11 mouse cellular contexts compared by ENCODE assay signal in the genomic region with DNA sequence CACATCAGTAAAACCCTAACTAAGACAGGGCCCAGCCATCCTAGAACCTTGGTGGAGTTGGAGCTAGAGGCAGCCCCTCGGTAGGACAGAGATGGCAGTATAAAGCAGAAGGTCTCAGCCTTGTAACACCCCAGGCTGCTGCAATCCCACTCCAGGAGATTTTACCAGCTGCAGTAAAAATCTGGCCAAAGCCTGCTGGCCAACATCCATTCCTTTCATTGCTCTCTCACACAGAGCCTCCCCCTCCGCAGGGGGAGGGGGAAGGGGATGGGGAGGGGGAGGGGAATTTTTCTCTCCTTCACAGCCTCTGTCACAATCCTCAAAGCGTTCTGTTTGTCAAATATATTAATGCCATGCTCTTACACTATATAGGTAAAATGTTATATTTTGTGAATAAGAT. TPM values are rescaled to one million over a fixed set of nuclear protein-coding genes. Genes with fewer than 3 reads are reported as not detected.
DNase-seq lines count a peak whose midpoint lies in the region; ATAC-seq and TF ChIP-seq lines count a peak whose summit lies in the region.
"Had no signal": no experiment of that assay in that cellular context is flagged by ENCODE, and none has a peak within 500 bp of the region (broad histone marks: within the 10 kb centered on the region; RNA-seq: fewer than 3 reads in every experiment).

No protein-coding gene starts in this region.

- no peak overlapping the region for H3K9ac ChIP-seq in forebrain, postnatal 0 days
- no peak overlapping the region for H3K9ac ChIP-seq in midbrain, embryonic 14.5 days (replicated peaks; ENCODE audit: low read length)
- H3K9ac ChIP-seq: embryonic facial prominence, embryonic 15.5 days; heart, embryonic 15.5 days had no signal

- peak; percentile 57 for DNase-seq in layer of hippocampus, adult 9-11 months
- DNase-seq in layer of hippocampus, postnatal 36 days: no peak
- peak; percentile 57 for DNase-seq in forebrain, postnatal 0 days
- DNase-seq in heart, postnatal 14 days: peak; percentile 55 to 59
- peak; percentile 43 for DNase-seq in midbrain, embryonic 14.5 days
- DNase-seq in adrenal gland, postnatal 14 days: no peak
- DNase-seq in urinary bladder, postnatal 25 days (ENCODE audit: low spot score): no peak

- H3K9me3 ChIP-seq in forebrain, postnatal 0 days (ENCODE audit: low read length): no peaks in the 10 kb centered on the region
- H3K9me3 ChIP-seq in midbrain, embryonic 14.5 days (ENCODE audit: control insufficient read depth, low read length): no peaks in the 10 kb centered on the region
- H3K9me3 ChIP-seq: embryonic facial prominence, embryonic 15.5 days; heart, embryonic 15.5 days had no signal

- TF ChIP-seq CTCF in forebrain, postnatal 0 days (IDR thresholded peaks at IDR 0.05; ENCODE audit: low read depth): no peak

- peak; percentile 47 for ATAC-seq in forebrain, postnatal 0 days
- 0 out of 2 replicates have a peak, but pooled peaks have one; percentile 24 for ATAC-seq in midbrain, embryonic 14.5 days (ENCODE audit: low FRiP score, low TSS enrichment)

- no peak overlapping the region for H3K27ac ChIP-seq in forebrain, postnatal 0 days (ENCODE audit: low read depth, low read length)
- H3K27ac ChIP-seq in midbrain, embryonic 14.5 days (replicated peaks; ENCODE audit: low read depth, low read length): no peak overlapping the region
- H3K27ac ChIP-seq: embryonic facial prominence, embryonic 15.5 days; heart, embryonic 15.5 days had no signal

- WGBS in forebrain, postnatal 0 days: 24% methylated on average over 3 of the region's 3 CpGs
- WGBS in midbrain, embryonic 14.5 days: 29% methylated on average over 3 of the region's 3 CpGs

- H3K36me3 ChIP-seq in forebrain, postnatal 0 days (ENCODE audit: insufficient read depth): peaks cover 23% of the 10 kb centered on the region
- H3K36me3 ChIP-seq in midbrain, embryonic 14.5 days (ENCODE audit: control insufficient read depth, insufficient read depth, low read length): peaks cover 19% of the 10 kb centered on the region

- H3K4me2 ChIP-seq in forebrain, postnatal 0 days (ENCODE audit: low read depth): no peak overlapping the region
- H3K4me2 ChIP-seq in midbrain, embryonic 14.5 days (ENCODE audit: low read length): no peak overlapping the region
- H3K4me2 ChIP-seq: embryonic facial prominence, embryonic 15.5 days; heart, embryonic 15.5 days had no signal

- H3K27me3 ChIP-seq in forebrain, postnatal 0 days (ENCODE audit: insufficient read depth, low read length): no peaks in the 10 kb centered on the region
- no peaks in the 10 kb centered on the region for H3K27me3 ChIP-seq in midbrain, embryonic 14.5 days (ENCODE audit: control insufficient read depth, insufficient read depth, low read length)
- H3K27me3 ChIP-seq: embryonic facial prominence, embryonic 15.5 days; heart, embryonic 15.5 days had no signal

- peaks cover 4% of the 10 kb centered on the region; the same call in 1 of the 2 replicates for H3K4me1 ChIP-seq in forebrain, postnatal 0 days (ENCODE audit: insufficient read depth)
- no peaks in the 10 kb centered on the region for H3K4me1 ChIP-seq in midbrain, embryonic 14.5 days (ENCODE audit: control insufficient read depth, insufficient read depth, low read length)

- H3K4me3 ChIP-seq in forebrain, postnatal 0 days (ENCODE audit: low read depth, low read length): no peak overlapping the region
- H3K4me3 ChIP-seq in midbrain, embryonic 14.5 days (replicated peaks; ENCODE audit: low read depth, low read length): no peak overlapping the region
- H3K4me3 ChIP-seq: embryonic facial prominence, embryonic 15.5 days; heart, embryonic 15.5 days had no signal

- intact Hi-C loops in heart, postnatal 14 days (cut with DNase I): no loop called here

RNA-seq across cellular contexts. Expression of a gene that starts 21.2 kb away (rescaled TPM):
- total RNA-seq in layer of hippocampus, postnatal 36 days (2021): 10 to 100 TPM; 47.2 to 50.8 TPM
- total RNA-seq in forebrain, postnatal 0 days (2014; rRNA removed): 90.8 and 94.0 TPM in 2 replicates
- polyA plus RNA-seq in forebrain, postnatal 0 days (2015; fragmentation: Nextera tagmentation; extraction: Ambion mirVana): 85.6 and 95.0 TPM in 2 replicates
- total RNA-seq in heart, postnatal 14 days (2021): 10 to 100 TPM; 26.4 to 31.5 TPM
- 103 and 119 TPM in 2 replicates for polyA plus RNA-seq in midbrain, embryonic 14.5 days (2014; fragmentation: Nextera tagmentation; extraction: Ambion mirVana)
- total RNA-seq in adrenal gland, postnatal 14 days (2021): 49.8 and 50.8 TPM in 2 replicates

RNA-seq across cellular contexts. Expression of a gene that starts 26.9 kb away (rescaled TPM):
- not detected for total RNA-seq in layer of hippocampus, postnatal 36 days (2021)
- total RNA-seq in forebrain, postnatal 0 days (2014; rRNA removed): not detected in 2 replicates
- not detected in 2 replicates for polyA plus RNA-seq in forebrain, postnatal 0 days (2015; fragmentation: Nextera tagmentation; extraction: Ambion mirVana)
- not detected for total RNA-seq in heart, postnatal 14 days (2021)
- not detected in 2 replicates for polyA plus RNA-seq in midbrain, embryonic 14.5 days (2014; fragmentation: Nextera tagmentation; extraction: Ambion mirVana)
- total RNA-seq in adrenal gland, postnatal 14 days (2021): 14.2 and 242 TPM in 2 replicates
- total RNA-seq: ES-E14; left cerebral cortex, adult 8-10 months had no signal

RNA-seq across cellular contexts. Expression of a gene that starts 50.7 kb away (rescaled TPM):
- not detected for total RNA-seq in layer of hippocampus, postnatal 36 days (2021)
- total RNA-seq in forebrain, postnatal 0 days (2014; rRNA removed): 0.38 TPM in 1 of 2 replicates, not detected in the other
- 0.10 TPM in 1 of 2 replicates, not detected in the other for polyA plus RNA-seq in forebrain, postnatal 0 days (2015; fragmentation: Nextera tagmentation; extraction: Ambion mirVana)
- not detected for total RNA-seq in heart, postnatal 14 days (2021)
- 0.09 TPM in 1 of 2 replicates, not detected in the other for polyA plus RNA-seq in midbrain, embryonic 14.5 days (2014; fragmentation: Nextera tagmentation; extraction: Ambion mirVana)
- 24.5 and 518 TPM in 2 replicates for total RNA-seq in adrenal gland, postnatal 14 days (2021)
- total RNA-seq: ES-E14; left cerebral cortex, adult 8-10 months had no signal

RNA-seq across cellular contexts. Expression of a gene that starts 51.2 kb away (rescaled TPM):
- 1 to 10 TPM; 3.5 to 3.7 TPM for total RNA-seq in layer of hippocampus, postnatal 36 days (2021)
- total RNA-seq in forebrain, postnatal 0 days (2014; rRNA removed): 5.8 and 8.5 TPM in 2 replicates
- 0.29 and 0.48 TPM in 2 replicates for polyA plus RNA-seq in forebrain, postnatal 0 days (2015; fragmentation: Nextera tagmentation; extraction: Ambion mirVana)
- 1 to 10 TPM; 1.0 to 1.3 TPM for total RNA-seq in heart, postnatal 14 days (2021)
- polyA plus RNA-seq in midbrain, embryonic 14.5 days (2014; fragmentation: Nextera tagmentation; extraction: Ambion mirVana): 1.2 and 1.8 TPM in 2 replicates
- 1.3 and 1.5 TPM in 2 replicates for total RNA-seq in adrenal gland, postnatal 14 days (2021)

Comparison
In these comparisons a context has a peak if more than half of its experiments do, and no peak if none do; other contexts are left out.
1. DNase-seq: peak in layer of hippocampus, adult 9-11 months (single experiment), forebrain, postnatal 0 days (single experiment), heart, postnatal 14 days (2 of 2) and midbrain, embryonic 14.5 days (single experiment); none in layer of hippocampus, postnatal 36 days (0 of 2), adrenal gland, postnatal 14 days (single experiment) and urinary bladder, postnatal 25 days (single experiment).
2. RNA of a gene that starts 26.9 kb away (total RNA-seq): 14.2 to 242 TPM in adrenal gland, postnatal 14 days; not detected in layer of hippocampus, postnatal 36 days, not detected in forebrain, postnatal 0 days and not detected in heart, postnatal 14 days; every median in the first group is over 10 times any median in the second.
3. RNA of a gene that starts 50.7 kb away (total RNA-seq): 24.5 to 518 TPM in adrenal gland, postnatal 14 days; not detected in layer of hippocampus, postnatal 36 days, not detected in heart, postnatal 14 days and 0.38 TPM in forebrain, postnatal 0 days; every median in the first group is over 10 times any median in the second.